Mouse (Mus musculus): Measurements from ENCODE around the gene Taf1b.

DNA sequence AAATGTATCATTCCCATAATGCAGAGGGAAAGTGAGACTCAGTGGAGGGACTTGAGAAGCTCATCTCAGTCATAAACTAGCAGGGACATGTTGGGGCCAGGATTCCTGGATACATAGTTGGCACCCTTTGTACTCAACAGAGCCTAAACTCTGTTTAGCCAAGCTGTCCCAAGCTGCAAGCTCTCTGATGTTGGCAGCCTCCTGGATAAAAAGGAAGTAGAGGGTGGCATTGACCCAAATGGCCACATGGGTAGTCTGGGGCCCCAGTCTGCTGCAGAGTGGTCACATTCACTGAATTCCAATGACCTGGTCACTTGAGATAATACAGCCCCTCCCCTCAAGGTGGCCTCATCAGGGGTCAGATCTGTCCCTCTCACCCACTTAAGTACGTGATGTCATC lies 11.3 kb upstream of the Taf1b start:
- TF ChIP-seq CTCF (IDR thresholded peaks at IDR 0.05; ENCODE audit: insufficient read depth, low read depth, low read length) (no peak), POLR2A (IDR thresholded peaks at IDR 0.05; ENCODE audit: insufficient read depth, low read depth, low read length) (no peak)
